Mouse (Mus musculus) left cerebral cortex, adult 11 months (tissue): ENCODE measurements around the gene Myct1.

ENCODE experiments used
- DNase-seq: peaks from one replicate; pipeline ENCODE4 v3.0.0; 2022; ENCODE audit warnings: low spot score

The Myct1 gene

DNA sequence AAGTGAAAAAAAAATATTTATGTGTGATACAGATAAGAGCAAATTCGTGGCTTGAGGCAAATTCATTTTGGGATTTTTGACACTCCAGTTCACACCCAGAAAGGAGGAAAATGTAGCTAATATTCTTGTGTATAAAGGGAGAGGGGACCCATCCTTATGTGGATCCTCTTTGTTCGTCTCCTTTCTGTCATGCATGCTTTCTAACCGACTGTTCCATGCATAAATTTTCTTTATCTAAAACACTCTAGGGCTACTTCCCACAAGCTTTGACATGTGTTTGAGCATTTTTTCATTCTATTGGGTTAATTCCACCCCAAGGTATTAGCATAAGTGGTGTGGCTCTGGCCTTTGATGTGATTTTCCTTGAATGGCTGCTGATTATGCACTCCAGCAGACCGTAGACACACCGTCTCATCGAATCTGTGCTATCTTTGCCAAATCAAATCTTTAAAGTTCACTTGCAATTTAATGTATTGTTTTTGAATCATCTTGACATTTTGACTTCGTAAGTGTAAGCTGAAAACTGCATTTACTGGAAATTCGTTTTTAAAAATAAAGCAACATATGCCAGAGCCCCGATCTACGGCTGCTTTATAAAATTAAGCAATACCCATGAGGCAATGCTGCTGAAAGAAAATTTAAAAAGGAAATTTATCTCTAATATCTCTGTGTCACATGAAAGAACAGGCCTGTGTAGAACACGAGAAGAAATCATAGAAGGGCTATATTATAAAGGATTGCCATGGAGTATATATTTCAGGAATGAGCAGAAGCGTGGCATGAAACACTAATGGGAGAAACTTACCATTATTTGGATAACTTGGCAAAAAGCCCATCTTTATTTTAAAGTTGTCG is 21.8 kb downstream of the Myct1 start:
- no peak for DNase-seq

DNA sequence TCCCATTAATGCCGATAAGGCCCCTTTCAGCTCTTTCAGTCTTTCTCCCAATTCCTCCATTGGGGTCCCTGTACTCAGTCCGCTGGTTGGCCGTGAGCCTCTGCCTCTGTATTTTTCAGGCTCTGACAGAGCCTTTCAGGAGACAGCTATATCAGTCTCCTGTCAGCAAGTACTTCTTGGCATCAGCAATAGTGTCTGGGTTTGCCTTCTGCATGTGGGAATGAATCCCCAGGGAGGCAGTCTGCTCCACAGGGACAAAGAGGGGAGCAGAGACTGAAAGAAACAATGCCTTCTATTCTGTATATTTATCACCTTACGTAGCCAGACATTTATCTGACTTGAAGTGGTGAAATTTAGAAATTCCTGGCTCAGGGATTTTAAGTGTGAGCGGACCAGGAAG is 32.7 kb downstream of the Myct1 start:
- no peak for DNase-seq

DNA sequence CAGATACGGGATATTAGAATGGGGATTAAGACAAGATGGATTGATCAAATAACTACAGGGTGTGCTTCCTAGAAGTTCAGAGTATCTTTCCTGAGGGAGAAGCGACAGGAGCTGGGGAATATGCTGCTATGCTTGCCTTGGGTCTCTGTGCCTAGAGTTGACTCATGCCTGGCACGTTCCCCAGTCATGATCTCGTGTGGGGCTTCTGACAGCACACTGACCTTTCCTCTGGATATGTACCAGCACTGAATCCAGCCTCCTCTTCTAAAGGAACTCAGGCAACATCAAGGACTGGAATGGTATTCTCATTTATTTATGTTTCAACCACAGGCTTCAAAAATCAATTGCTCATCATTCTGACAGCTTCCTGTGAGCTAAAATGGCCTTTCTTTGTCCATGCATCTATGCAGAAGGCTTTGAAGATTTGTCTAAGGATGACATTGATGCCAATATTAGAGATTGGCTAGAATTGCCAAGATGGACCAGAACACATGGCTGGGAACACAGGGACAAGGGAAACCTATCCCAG is 40.2 kb downstream of the Myct1 start:
- no peak for DNase-seq

DNA sequence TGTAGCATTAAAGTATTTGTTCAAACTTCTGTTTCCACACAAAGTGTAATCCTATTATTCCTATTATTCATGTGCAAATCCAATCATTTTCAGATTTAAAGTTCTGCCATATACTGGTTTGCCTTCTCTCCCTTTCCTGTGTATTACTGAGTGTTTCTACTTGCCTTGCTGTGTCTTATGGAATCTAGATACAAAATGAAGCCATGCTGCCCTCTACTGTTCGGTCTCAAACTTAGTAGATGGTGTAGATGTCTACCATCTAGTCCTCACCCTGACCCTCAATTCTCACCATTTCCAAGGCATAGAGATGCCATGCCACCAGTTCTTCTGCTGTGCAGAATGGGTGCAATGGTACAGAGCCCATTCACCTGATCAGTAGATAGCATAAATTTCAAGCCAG is 40.8 kb downstream of the Myct1 start:
- DNase-seq: peak; percentile 23

DNA sequence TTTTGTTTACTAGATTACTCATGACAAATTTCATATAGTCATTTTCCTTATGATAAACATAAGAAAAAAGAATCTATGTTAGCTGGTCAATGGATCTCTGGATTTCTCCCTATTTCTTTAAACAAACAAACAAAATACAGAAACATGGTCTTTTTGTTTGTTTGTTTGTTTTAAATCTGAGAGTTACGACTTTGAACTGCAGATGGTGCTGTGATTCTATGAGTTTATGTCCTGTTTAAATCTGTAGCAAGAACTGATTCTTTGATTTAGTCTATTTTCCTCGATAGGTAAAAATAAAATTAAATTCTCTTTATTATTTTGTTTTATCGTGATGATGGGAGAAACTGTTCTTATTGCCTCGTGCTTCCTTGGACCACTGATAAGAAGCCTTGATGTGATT is 43.7 kb downstream of the Myct1 start:
- no peak for DNase-seq

DNA sequence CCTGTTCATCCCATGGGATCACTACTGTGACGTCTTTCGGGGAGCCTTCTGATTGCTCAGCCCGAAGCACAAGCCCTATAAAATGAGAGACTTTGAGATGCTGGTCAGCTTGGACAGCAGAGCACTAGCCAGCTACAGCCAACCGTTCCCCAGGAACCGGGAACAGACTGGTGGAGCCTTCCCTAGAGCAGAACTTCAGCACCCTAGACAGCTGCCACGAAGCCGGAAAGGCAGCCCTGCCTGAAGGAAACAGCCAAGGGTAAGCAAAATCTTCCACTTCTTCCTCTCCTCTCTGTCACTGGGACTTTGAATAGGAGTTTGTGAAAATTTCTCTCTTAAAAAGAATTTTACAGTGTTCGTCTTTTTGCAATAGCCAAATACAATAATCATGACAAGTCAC is 45.5 kb downstream of the Myct1 start, which contains the start of gene Vip:
Gene Vip (plus strand): TSS at position 107 of the 400 bp plus-strand sequence.
- no peak for DNase-seq
